Mouse (Mus musculus): ENCODE results near the gene Flcn.

DNA sequence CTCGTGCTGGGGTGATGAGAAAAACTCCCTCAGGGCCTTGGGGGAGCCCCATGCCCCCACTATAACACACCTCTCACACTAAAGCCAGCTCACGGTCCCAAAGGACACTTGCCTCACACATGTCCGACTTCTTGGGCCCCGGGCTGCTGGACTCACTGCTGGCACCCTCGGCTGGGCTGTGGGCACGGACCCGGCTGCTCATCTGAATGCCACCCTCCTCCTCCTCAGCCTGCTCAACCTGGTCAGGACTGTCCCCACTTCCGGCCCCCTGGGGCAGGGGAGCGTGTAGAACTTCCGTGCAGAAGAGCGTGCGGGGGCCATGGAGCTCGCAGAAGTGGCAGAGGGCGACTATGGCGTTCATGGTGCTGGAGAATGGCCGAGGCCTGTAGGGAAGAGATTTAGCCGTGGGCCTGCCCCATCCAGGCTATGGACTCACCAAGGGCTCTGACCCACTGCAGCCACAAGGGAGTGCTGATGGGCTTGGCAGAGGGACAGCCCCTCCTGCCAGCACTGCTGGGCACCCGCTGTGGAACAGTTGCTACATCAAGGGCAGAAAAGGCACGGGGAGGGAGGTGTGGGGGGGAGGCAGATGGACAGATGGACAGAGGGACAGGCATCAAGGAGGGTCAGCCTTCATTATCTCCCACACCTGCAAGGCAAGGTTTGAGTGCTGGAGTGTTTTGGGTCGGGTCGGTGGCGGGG, 5.3 kb downstream of the Flcn start:
- TF ChIP-seq CTCF (IDR thresholded peaks at IDR 0.05; ENCODE audit: control insufficient read depth, insufficient read depth, insufficient replicate concordance, low read depth, low read length) (no peak), POLR2A (IDR thresholded peaks at IDR 0.05; ENCODE audit: control insufficient read depth, low read depth, low read length) (no peak)
